Mouse (Mus musculus): ENCODE data around the gene Pou3f4.

GRCm38 (mm10) chrX:110813401-110813800, 679 bp upstream of the Pou3f4 start:
- no peak for TF ChIP-seq TAL1 (IDR thresholded peaks at IDR 0.05; ENCODE audit: low read length)
- TF ChIP-seq GATA1 (IDR thresholded peaks at IDR 0.05; ENCODE audit: low read length), result no peak
